Mouse (Mus musculus): ENCODE results near the gene Gm21312.
"Not testable (repeated sequence)": the region's sequence is repeated elsewhere in the genome, so short reads cannot be mapped to it uniquely, and the experiment has no call there.

Gene Gm21312

DNA sequence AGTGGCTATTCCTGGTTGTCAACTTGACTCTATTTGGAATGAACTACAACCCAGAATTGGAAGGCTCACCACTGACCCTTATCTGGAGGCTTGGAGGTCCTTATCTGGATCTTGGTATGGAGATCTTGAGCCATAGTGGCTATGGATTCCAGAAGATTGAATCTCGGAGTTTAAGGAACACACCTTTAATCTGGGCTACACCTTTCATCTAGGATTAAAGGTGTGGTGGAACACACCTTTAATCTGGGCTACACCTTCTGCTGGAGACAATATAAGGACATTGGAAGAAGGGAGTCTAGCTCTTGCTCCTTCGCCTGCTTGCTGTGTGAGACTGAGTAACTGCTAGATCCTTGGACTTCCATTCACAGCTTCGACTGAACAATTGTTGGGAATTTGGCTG lies at the start of gene Gm21312:
Gene Gm21312, plus strand, starts transcription at position 301 of the 400 bp plus-strand sequence.
- DNase-seq = not testable (repeated sequence)

DNA sequence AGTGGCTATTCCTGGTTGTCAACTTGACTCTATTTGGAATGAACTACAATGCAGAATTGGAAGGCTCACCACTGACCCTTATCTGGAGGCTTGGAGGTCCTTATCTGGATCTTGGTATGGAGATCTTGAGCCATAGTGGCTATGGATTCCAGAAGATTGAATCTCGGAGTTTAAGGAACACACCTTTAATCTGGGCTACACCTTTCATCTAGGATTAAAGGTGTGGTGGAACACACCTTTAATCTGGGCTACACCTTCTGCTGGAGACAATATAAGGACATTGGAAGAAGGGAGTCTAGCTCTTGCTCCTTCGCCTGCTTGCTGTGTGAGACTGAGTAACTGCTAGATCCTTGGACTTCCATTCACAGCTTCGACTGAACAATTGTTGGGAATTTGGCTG lies 34.1 kb upstream of the Gm21312 start, which contains the start of gene Gm21293:
Gene Gm21293, plus strand, starts transcription at position 301 of the 400 bp plus-strand sequence.
- DNase-seq = not testable (repeated sequence)

DNA sequence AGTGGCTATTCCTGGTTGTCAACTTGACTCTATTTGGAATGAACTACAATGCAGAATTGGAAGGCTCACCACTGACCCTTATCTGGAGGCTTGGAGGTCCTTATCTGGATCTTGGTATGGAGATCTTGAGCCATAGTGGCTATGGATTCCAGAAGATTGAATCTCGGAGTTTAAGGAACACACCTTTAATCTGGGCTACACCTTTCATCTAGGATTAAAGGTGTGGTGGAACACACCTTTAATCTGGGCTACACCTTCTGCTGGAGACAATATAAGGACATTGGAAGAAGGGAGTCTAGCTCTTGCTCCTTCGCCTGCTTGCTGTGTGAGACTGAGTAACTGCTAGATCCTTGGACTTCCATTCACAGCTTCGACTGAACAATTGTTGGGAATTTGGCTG lies 25.6 kb upstream of the Gm21312 start, which contains the start of gene Gm6763:
Gene Gm6763, plus strand, starts transcription at position 301 of the 400 bp plus-strand sequence.
- not testable (repeated sequence) for DNase-seq

DNA sequence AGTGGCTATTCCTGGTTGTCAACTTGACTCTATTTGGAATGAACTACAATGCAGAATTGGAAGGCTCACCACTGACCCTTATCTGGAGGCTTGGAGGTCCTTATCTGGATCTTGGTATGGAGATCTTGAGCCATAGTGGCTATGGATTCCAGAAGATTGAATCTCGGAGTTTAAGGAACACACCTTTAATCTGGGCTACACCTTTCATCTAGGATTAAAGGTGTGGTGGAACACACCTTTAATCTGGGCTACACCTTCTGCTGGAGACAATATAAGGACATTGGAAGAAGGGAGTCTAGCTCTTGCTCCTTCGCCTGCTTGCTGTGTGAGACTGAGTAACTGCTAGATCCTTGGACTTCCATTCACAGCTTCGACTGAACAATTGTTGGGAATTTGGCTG lies 17.1 kb upstream of the Gm21312 start, which contains the start of gene Gm8764:
Gene Gm8764, plus strand, starts transcription at position 301 of the 400 bp plus-strand sequence.
- DNase-seq = not testable (repeated sequence)

DNA sequence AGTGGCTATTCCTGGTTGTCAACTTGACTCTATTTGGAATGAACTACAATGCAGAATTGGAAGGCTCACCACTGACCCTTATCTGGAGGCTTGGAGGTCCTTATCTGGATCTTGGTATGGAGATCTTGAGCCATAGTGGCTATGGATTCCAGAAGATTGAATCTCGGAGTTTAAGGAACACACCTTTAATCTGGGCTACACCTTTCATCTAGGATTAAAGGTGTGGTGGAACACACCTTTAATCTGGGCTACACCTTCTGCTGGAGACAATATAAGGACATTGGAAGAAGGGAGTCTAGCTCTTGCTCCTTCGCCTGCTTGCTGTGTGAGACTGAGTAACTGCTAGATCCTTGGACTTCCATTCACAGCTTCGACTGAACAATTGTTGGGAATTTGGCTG lies 8.6 kb upstream of the Gm21312 start, which contains the start of gene Gm21304:
Gene Gm21304, plus strand, starts transcription at position 301 of the 400 bp plus-strand sequence.
- not testable (repeated sequence) for DNase-seq

DNA sequence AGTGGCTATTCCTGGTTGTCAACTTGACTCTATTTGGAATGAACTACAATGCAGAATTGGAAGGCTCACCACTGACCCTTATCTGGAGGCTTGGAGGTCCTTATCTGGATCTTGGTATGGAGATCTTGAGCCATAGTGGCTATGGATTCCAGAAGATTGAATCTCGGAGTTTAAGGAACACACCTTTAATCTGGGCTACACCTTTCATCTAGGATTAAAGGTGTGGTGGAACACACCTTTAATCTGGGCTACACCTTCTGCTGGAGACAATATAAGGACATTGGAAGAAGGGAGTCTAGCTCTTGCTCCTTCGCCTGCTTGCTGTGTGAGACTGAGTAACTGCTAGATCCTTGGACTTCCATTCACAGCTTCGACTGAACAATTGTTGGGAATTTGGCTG lies 8.4 kb downstream of the Gm21312 start, which contains the start of gene Gm20765:
Gene Gm20765, plus strand, starts transcription at position 301 of the 400 bp plus-strand sequence.
- not testable (repeated sequence) for DNase-seq

DNA sequence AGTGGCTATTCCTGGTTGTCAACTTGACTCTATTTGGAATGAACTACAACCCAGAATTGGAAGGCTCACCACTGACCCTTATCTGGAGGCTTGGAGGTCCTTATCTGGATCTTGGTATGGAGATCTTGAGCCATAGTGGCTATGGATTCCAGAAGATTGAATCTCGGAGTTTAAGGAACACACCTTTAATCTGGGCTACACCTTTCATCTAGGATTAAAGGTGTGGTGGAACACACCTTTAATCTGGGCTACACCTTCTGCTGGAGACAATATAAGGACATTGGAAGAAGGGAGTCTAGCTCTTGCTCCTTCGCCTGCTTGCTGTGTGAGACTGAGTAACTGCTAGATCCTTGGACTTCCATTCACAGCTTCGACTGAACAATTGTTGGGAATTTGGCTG lies 16.9 kb downstream of the Gm21312 start, which contains the start of gene Gm4340:
Gene Gm4340, plus strand, starts transcription at position 301 of the 400 bp plus-strand sequence.
- not testable (repeated sequence) for DNase-seq

DNA sequence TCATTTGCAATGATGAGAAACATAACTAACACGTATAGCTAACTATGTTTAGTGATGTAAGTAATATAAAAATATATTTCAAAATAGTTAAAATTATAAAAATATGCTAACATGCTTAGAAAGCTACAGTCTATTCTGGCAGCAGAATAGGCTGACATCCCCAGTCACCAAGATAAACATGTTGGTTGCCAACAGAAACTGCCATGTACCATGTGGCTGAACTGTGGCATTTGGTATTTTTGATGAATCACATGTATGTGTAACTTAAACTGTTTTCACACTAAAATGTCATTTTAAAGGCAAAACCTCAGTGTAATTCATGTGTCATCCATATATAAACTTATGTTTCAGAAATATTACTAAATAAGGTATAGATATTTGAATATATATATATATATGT lies 32.8 kb downstream of the Gm21312 start:
- DNase-seq = no peak

DNA sequence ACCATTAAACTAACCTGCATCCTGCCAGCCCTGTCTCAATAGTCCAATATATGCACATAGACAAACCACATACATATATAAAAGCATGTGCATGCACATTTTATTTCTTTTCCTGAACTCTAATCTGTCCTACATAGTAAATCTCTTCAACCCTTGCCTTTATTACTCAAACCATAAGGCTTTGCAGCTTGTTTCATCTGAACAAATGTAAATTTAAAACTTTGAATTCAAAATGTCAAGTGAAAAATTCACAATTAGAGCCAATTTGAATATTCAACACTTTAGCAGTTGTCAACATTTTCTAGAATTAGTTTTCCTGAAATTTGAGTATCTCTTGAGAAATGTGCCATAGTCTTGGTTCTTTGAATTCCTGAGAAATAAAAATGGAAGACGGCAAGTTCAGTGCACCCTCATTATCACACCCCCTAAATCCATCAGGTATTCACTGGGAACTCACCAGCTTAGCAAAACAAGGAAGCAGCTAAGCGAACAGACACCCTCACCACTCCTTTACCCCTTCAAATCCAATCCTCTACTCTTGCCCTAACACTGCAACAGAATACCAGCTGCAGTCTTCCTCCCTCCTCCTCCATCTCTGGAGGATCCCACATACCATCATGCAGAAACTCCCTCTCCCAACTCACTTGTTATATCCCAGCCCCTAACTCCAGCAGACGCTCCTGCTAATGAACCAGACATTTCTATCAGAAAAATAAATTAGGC lies 33.6 kb downstream of the Gm21312 start:
- DNase-seq = no peak

DNA sequence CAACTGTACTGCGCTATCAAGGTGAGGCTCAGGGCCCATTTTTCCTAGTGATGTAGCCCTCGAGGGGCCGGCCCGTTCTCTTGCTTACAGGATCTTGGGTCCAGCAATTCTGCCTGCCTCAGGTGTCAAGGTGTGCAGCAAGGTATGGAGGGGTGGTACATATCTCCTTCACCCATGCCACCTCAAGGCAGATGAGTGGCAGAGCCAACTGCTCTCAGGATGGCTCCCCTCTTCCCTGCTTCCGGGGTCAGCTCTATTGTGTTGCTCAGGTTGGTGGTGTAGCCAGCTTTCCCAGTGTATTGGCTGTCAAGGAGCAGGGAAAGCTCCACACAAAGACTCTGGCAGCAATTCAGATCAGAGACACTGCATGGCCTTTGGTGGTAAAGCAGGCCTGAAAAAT lies 37.7 kb downstream of the Gm21312 start:
- peak in 1 of 2 experiments; percentile 2 for DNase-seq

DNA sequence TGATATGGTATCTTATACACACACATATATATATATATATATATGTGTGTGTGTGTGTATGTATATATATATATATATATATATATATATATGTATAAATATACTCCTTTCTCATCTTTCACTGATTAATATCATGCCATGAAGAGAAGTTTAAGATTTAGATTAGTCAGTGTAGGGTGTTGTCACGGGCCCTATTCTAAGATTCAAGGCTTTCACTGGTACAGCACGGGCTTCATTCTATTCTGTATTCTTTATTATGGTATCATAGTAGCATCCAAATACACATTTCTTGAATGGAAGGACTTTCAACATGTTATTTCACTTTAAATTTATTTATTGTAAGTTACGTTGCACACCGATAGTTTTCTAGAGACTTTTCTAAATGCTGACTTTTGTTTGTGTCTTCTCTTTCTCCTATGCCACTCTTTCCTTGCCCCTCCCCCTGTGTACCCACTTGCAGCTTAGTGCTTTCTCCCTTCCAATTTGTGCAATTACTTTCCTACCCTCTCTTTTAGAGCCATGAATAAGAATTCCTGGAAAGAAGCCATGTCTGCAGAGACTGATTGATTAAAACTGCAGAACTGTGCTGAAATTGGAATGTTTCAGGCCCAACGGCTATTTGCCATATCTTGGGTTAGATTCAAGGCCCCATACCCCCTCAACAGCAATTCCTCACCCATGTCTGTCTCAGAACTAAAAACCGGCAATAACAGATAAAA lies 43.6 kb downstream of the Gm21312 start:
- DNase-seq = no peak

All from spleen, adult 18-20 months (tissue).